Mouse (Mus musculus) right cerebral cortex, postnatal 10 days (tissue): ENCODE measurements at regions not wholly inside any gene's neighbourhood (a gene's known extent, or its start where the extent isn't known, plus 50 kb on each side); places are given as distances from the start of the nearest gene placed in this dataset.

Source experiments
- DNase-seq, 2 experiments: peaks; one replicate each; pipeline ENCODE4 v3.0.0; 2021; ENCODE audit warnings: low spot score in 2 of 2

GRCm38 (mm10) chr8:82476708-82477425 lies 73.8 kb upstream of the Il15 start:
- DNase-seq = no peak

- no peak for DNase-seq
These were observed 70.2 kb upstream of the Il15 start for GRCm38 (mm10) chr8:82473266-82473665.

- no peak for DNase-seq
These were observed 68.8 kb upstream of the Il15 start for GRCm38 (mm10) chr8:82471825-82472224.

- DNase-seq = no peak
These were observed 66.8 kb upstream of the Il15 start for GRCm38 (mm10) chr8:82469824-82470223.

- DNase-seq = no peak
These were observed 59.8 kb upstream of the Il15 start for GRCm38 (mm10) chr8:82462841-82463240.

GRCm38 (mm10) chr8:82459007-82459406 lies 56.0 kb upstream of the Il15 start:
- DNase-seq = no peak

- DNase-seq = no peak
These were observed 51.0 kb upstream of the Il15 start for GRCm38 (mm10) chr8:82454056-82454455.
